Mouse (Mus musculus) cerebellum, adult 2 months (tissue): ENCODE results near the gene Smarcc2.

Experiments
- CTCF ChIP-seq: fragments of 200-500 bp; IDR thresholded peaks from 2 replicates; pipeline ENCODE4 v1.5.1; 2011; ENCODE audit warnings: low read depth, mild to moderate bottlenecking, control low read depth, low read length, moderate library complexity, borderline replicate concordance; ENCODE audit not compliant: insufficient read depth
- POLR2A ChIP-seq: fragments of 200-500 bp; IDR thresholded peaks from 2 replicates; pipeline ENCODE4 v1.6.1; 2011; ENCODE audit warnings: low read length, control low read depth, borderline replicate concordance; ENCODE audit not compliant: insufficient read depth

DNA sequence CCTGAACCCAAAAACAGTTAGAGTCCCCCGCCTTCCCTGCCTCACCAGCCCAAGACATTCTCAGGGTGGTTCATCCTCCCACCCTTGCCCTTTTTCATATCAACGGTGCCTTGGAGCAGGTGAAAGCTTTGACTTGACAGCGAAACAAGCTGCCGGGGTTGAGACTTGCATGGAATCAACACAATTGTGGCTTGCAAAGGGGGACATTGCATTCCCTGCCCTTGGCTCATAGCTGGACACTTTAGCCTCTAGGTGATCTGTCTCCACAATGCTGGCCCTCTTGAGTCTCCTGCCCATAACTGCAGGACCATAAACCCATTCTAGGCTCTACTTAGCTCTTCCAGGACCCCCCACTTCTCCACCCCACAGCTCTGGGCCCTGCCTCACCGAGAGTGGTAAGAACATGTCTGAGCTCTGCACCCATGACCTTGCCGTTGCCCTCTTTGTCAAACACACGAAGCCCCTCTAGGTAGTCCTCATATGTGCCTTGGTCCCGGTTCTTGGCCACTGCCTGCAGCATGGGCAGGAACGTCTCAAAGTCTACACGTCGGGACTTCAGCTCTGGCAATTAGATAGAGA is 35.7 kb downstream of the Smarcc2 start:
- no peak for TF ChIP-seq POLR2A
- TF ChIP-seq CTCF, result 0 out of 2 replicates have a peak, but pooled peaks have one; percentile 2
